Mouse (Mus musculus) olfactory bulb, adult 2 months (tissue): ENCODE data around the gene Kpna7.

Source experiments
- CTCF ChIP-seq: fragments of 200-500 bp; IDR thresholded peaks from 2 replicates; pipeline ENCODE4 v1.5.1; 2012; ENCODE audit warnings: low read depth, mild to moderate bottlenecking, low read length, moderate library complexity; ENCODE audit not compliant: insufficient read depth
- POLR2A ChIP-seq: fragments of 200-500 bp; IDR thresholded peaks from 2 replicates; pipeline ENCODE4 v1.6.1; 2012; ENCODE audit warnings: mild to moderate bottlenecking, low read depth, low read length, moderate library complexity; ENCODE audit not compliant: insufficient read depth

DNA sequence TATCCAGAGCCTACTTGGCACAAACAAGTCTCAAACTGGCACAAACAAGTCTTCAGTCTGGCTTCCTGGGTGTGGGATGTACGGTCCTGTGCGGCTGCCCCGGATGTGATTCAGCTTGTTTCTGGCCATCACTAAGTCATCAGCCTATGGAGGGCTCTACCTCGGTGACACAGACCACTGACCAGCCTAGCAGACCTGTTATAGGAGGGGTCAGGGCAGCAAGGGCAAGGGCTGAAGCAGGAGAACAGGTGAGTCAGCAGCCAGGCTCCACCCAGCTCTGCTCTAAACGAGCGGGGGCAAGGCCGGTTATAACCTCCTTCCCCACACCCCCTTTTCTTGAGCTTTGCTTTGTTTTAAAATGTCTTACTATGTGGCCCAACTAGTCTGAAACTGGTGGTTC lies 129.4 kb downstream of the Kpna7 start:
- no peak for TF ChIP-seq POLR2A
- no peak for TF ChIP-seq CTCF
